Comparison of ENCODE assay signal across 32 mouse cellular contexts in genomic region chrX:74105916-74106315, GRCm38 (mm10). TPM values are rescaled to one million over a fixed set of nuclear protein-coding genes. Genes with fewer than 3 reads are reported as not detected.
A peak's percentile ranks its signal among the peaks of the same experiment; 100 is the strongest.
DNase-seq lines count a peak whose midpoint lies in the region.
"Had no signal": no experiment of that assay in that cellular context is flagged by ENCODE, and none has a peak within 500 bp of the region (broad histone marks: within the 10 kb centered on the region; RNA-seq: fewer than 3 reads in every experiment).

No protein-coding gene starts in this region.

- peak; percentile 9 for DNase-seq in adrenal gland, adult 2 months
- DNase-seq in adrenal gland, postnatal 10 days: no peak
- DNase-seq in 3134 (ENCODE audit: extremely low read depth, insufficient read length, low spot score) (peak; percentile 16), A20 (ENCODE audit: low read depth, low spot score) (peak; percentile 36), NIH3T3 (ENCODE audit: low read depth) (peak; percentile 29)
- DNase-seq in kidney, adult 8-10 months: no peak
- no peak for DNase-seq in left cerebral cortex, adult 18-20 months (ENCODE audit: low spot score in 2 of 2)
- DNase-seq in kidney, postnatal 14 days: no peak
- DNase-seq: B cell, adult 2 months; cerebellum, adult 11 months; cerebellum, adult 2 months; cerebellum, adult 9-11 months; cerebellum, postnatal 25 days; gastrocnemius, postnatal 25 days; heart, adult 18-20 months; heart, postnatal 10 days; heart, postnatal 36 days; kidney, adult 11 months had no signal

RNA-seq across cellular contexts. Expression of gene Opn1mw, which starts 21.3 kb away (rescaled TPM):
- not detected for total RNA-seq in adrenal gland, adult 2 months (2021)
- polyA plus RNA-seq in adrenal gland, adult 2 months (2012; rRNA removed): not detected in 2 replicates
- not detected for total RNA-seq in adrenal gland, postnatal 10 days (2021)
- total RNA-seq in left cerebral cortex, adult 18-20 months (2021): under 1 TPM; 0.60 to 0.70 TPM
- total RNA-seq: adrenal gland, adult 18-20 months; CH12.LX; common myeloid progenitor, adult 5-6 weeks; G1E; gastrocnemius, postnatal 25 days; heart, adult 18-20 months; heart, postnatal 10 days; heart, postnatal 36 days had no signal
- polyA plus RNA-seq: cerebellum, adult 2 months; embryonic facial prominence, embryonic 12.5 days; embryonic facial prominence, embryonic 15.5 days; forebrain, embryonic 12.5 days; forebrain, embryonic 15.5 days; G1E; heart, embryonic 12.5 days; heart, embryonic 15.5 days; hindbrain, embryonic 10.5 days; hindbrain, embryonic 13.5 days; hindbrain, embryonic 16.5 days; intestine, embryonic 15.5 days had no signal

RNA-seq across cellular contexts. Expression of gene Mecp2, which starts 29.2 kb away (rescaled TPM):
- 10 to 100 TPM; 31.3 to 34.8 TPM for total RNA-seq in adrenal gland, adult 2 months (2021)
- polyA plus RNA-seq in adrenal gland, adult 2 months (2012; rRNA removed): 3.7 and 4.7 TPM in 2 replicates
- 10 to 100 TPM; 30.1 to 34.9 TPM for total RNA-seq in adrenal gland, postnatal 10 days (2021)
- total RNA-seq in left cerebral cortex, adult 18-20 months (2021): 10 to 100 TPM; 89.6 to 94.8 TPM

Comparison
In these comparisons a context has a peak if more than half of its experiments do, and no peak if none do; other contexts are left out.
1. DNase-seq: peak in adrenal gland, adult 2 months (single experiment), 3134 (single experiment), A20 (single experiment) and NIH3T3 (single experiment); none in adrenal gland, postnatal 10 days (single experiment), kidney, adult 8-10 months (0 of 2), left cerebral cortex, adult 18-20 months (0 of 2) and kidney, postnatal 14 days (single experiment).